In genomic region chr4:152178916-152179705, GRCm38 (mm10) we compare ENCODE assay signal across 8 mouse cellular contexts. TPM values are rescaled to one million over a fixed set of nuclear protein-coding genes. Genes with fewer than 3 reads are reported as not detected.
DNase-seq lines count a peak whose midpoint lies in the region; ATAC-seq and TF ChIP-seq lines count a peak whose summit lies in the region.

No protein-coding gene starts in this region.

- H3K9me3 ChIP-seq in heart, embryonic 16.5 days (replicated peaks; ENCODE audit: control insufficient read depth, low read length): no peaks in the 10 kb centered on the region
- no peaks in the 10 kb centered on the region for H3K9me3 ChIP-seq in G1E (replicated peaks)
- no peaks in the 10 kb centered on the region for H3K9me3 ChIP-seq in forebrain, embryonic 12.5 days
- H3K9me3 ChIP-seq in liver, embryonic 15.5 days (replicated peaks): no peaks in the 10 kb centered on the region

- ATAC-seq in heart, embryonic 16.5 days (replicated peaks; ENCODE audit: extremely low read depth, insufficient read depth, low FRiP score): no peak
- no peak for ATAC-seq in G1E (ENCODE audit: extremely low read depth, insufficient number of reproducible peaks, low FRiP score, poor library complexity, severe bottlenecking)
- ATAC-seq in forebrain, embryonic 12.5 days (ENCODE audit: low FRiP score): no peak
- no peak for ATAC-seq in liver, embryonic 15.5 days (ENCODE audit: insufficient read depth)

- H3K27ac ChIP-seq in heart, embryonic 16.5 days (ENCODE audit: low read length): no peak overlapping the region
- H3K27ac ChIP-seq in forebrain, embryonic 12.5 days: no peak overlapping the region
- H3K27ac ChIP-seq in liver, embryonic 15.5 days (replicated peaks): no peak overlapping the region
- no peak overlapping the region; the same call in 1 of the 2 replicates for H3K27ac ChIP-seq in thymus, adult 2 months (ENCODE audit: control insufficient read depth, insufficient read depth, low read length)

- peak overlapping the region; percentile 98 for H3K4me2 ChIP-seq in heart, embryonic 16.5 days (ENCODE audit: low read depth, low read length)
- H3K4me2 ChIP-seq in forebrain, embryonic 12.5 days: peak overlapping the region; percentile 97
- H3K4me2 ChIP-seq in liver, embryonic 15.5 days: peak overlapping the region; percentile 94

- intact Hi-C loops in left cerebral cortex, postnatal 25 days (cut with DNase I): loop anchor here (2.0 to 10.0 kb wide), 3 partner anchors 34 to 298 kb away; partner anchors contain the start of genes Kcnab2 and Nphp4

- TF ChIP-seq CTCF in G1E (IDR thresholded peaks at IDR 0.05; ENCODE audit: low read depth, low read length): no peak
- TF ChIP-seq CTCF in thymus, adult 2 months (IDR thresholded peaks at IDR 0.05; ENCODE audit: borderline replicate concordance, control insufficient read depth, extremely low read depth, insufficient read depth, low read length, poor library complexity): no peak

- WGBS in heart, embryonic 16.5 days: 30% methylated on average over 16 of the region's 16 CpGs
- 30% methylated on average over 16 of the region's 16 CpGs for WGBS in forebrain, embryonic 12.5 days
- WGBS in liver, embryonic 15.5 days (ENCODE audit: insufficient replicate concordance): 14% methylated on average over 16 of the region's 16 CpGs
- WGBS in thymus, adult 2 months: 7% methylated on average over 16 of the region's 16 CpGs

- H3K4me3 ChIP-seq in heart, embryonic 16.5 days (ENCODE audit: low read length): peak overlapping the region; percentile 73
- peak overlapping the region; percentile 87 for H3K4me3 ChIP-seq in G1E (ENCODE audit: low read depth, low read length)
- peak overlapping the region; percentile 65 for H3K4me3 ChIP-seq in forebrain, embryonic 12.5 days (replicated peaks)
- H3K4me3 ChIP-seq in liver, embryonic 15.5 days (replicated peaks): peak overlapping the region; percentile 66
- H3K4me3 ChIP-seq in thymus, adult 2 months (ENCODE audit: control insufficient read depth, insufficient read depth, low read length): peak overlapping the region; percentile 59

- no peaks in the 10 kb centered on the region for H3K27me3 ChIP-seq in heart, embryonic 16.5 days (ENCODE audit: control insufficient read depth, insufficient read depth, low read length)
- no peaks in the 10 kb centered on the region for H3K27me3 ChIP-seq in G1E (ENCODE audit: insufficient read depth, low read length)
- H3K27me3 ChIP-seq in forebrain, embryonic 12.5 days: peaks cover 51% of the 10 kb centered on the region
- peaks cover 42% of the 10 kb centered on the region for H3K27me3 ChIP-seq in liver, embryonic 15.5 days
- no peaks in the 10 kb centered on the region for H3K27me3 ChIP-seq in thymus, adult 2 months (ENCODE audit: control insufficient read depth, insufficient read depth, low read length)

- no peak for DNase-seq in heart, adult 9 months (ENCODE audit: low spot score in 2 of 2)
- no peak for DNase-seq in G1E (ENCODE audit: low spot score)
- DNase-seq in thymus, adult 2 months: peak; percentile 62
- DNase-seq in left cerebral cortex, postnatal 25 days (ENCODE audit: low spot score in 2 of 2): no peak
- DNase-seq in embryo, embryonic 10 days (ENCODE audit: low spot score): no peak

- H3K36me3 ChIP-seq in heart, embryonic 16.5 days (ENCODE audit: control insufficient read depth, insufficient read depth): no peaks in the 10 kb centered on the region
- peaks cover 41% of the 10 kb centered on the region for H3K36me3 ChIP-seq in G1E (replicated peaks)
- H3K36me3 ChIP-seq in forebrain, embryonic 12.5 days (replicated peaks): 0 out of 2 replicates have a peak, but pooled peaks cover 6% of the 10 kb centered on the region
- no peaks in the 10 kb centered on the region for H3K36me3 ChIP-seq in liver, embryonic 15.5 days (replicated peaks)
- no peaks in the 10 kb centered on the region for H3K36me3 ChIP-seq in thymus, adult 2 months (ENCODE audit: control insufficient read depth, insufficient read depth, low read length)

- H3K4me1 ChIP-seq in heart, embryonic 16.5 days (ENCODE audit: control insufficient read depth, insufficient read depth, low read length): peaks cover 24% of the 10 kb centered on the region
- H3K4me1 ChIP-seq in G1E (ENCODE audit: insufficient read depth, low read depth, low read length): peaks cover 58% of the 10 kb centered on the region
- peaks cover 25% of the 10 kb centered on the region for H3K4me1 ChIP-seq in forebrain, embryonic 12.5 days
- peaks cover 33% of the 10 kb centered on the region for H3K4me1 ChIP-seq in liver, embryonic 15.5 days (replicated peaks)
- H3K4me1 ChIP-seq in thymus, adult 2 months (replicated peaks; ENCODE audit: control insufficient read depth, insufficient read depth, low read length): peaks cover 34% of the 10 kb centered on the region

- peak overlapping the region; percentile 69 for H3K9ac ChIP-seq in heart, embryonic 16.5 days (ENCODE audit: low read length)
- peak overlapping the region; percentile 70 for H3K9ac ChIP-seq in forebrain, embryonic 12.5 days
- H3K9ac ChIP-seq in liver, embryonic 15.5 days: peak overlapping the region; percentile 50; the same call in 1 of the 2 replicates

- no peak for TF ChIP-seq POLR2A in thymus, adult 2 months (IDR thresholded peaks at IDR 0.05; ENCODE audit: control insufficient read depth, extremely low read depth, insufficient read depth, low read length, poor library complexity)

RNA-seq across cellular contexts. Expression of gene Acot7, which starts 1.2 kb away (rescaled TPM):
- polyA plus RNA-seq in heart, embryonic 16.5 days (2015; fragmentation: Nextera tagmentation; extraction: Ambion mirVana): 67.7 and 68.0 TPM in 2 replicates
- total RNA-seq in G1E (2014; fragmentation: Nextera tagmentation) (17.1 and 22.1 TPM in 2 replicates), G1E (2017) (17.6 and 18.6 TPM in 2 replicates)
- polyA plus RNA-seq in G1E (2012): 46.2 and 51.1 TPM in 2 replicates
- polyA plus RNA-seq in forebrain, embryonic 12.5 days (2016; fragmentation: Nextera tagmentation; extraction: Ambion mirVana): 85.9 and 86.7 TPM in 2 replicates
- 14.0 and 14.2 TPM in 2 replicates for polyA plus RNA-seq in liver, embryonic 15.5 days (2015; fragmentation: Nextera tagmentation; extraction: Ambion mirVana)
- polyA plus RNA-seq in thymus, adult 2 months (2012; rRNA removed): 56.6 and 80.8 TPM in 2 replicates
- 100 to 1,000 TPM; 308 to 337 TPM for total RNA-seq in left cerebral cortex, postnatal 25 days (2021)

RNA-seq across cellular contexts. Expression of gene Hes2, which starts 20.4 kb away (rescaled TPM):
- polyA plus RNA-seq in heart, embryonic 16.5 days (2015; fragmentation: Nextera tagmentation; extraction: Ambion mirVana): 0.14 TPM in 1 of 2 replicates, not detected in the other
- total RNA-seq in G1E (2014; fragmentation: Nextera tagmentation) (not detected in 2 replicates), G1E (2017) (0.33 and 0.46 TPM in 2 replicates)
- polyA plus RNA-seq in G1E (2012): 0.04 and 0.18 TPM in 2 replicates
- not detected in 2 replicates for polyA plus RNA-seq in forebrain, embryonic 12.5 days (2016; fragmentation: Nextera tagmentation; extraction: Ambion mirVana)
- 0.14 TPM in 1 of 2 replicates, not detected in the other for polyA plus RNA-seq in liver, embryonic 15.5 days (2015; fragmentation: Nextera tagmentation; extraction: Ambion mirVana)
- 0.07 and 0.20 TPM in 2 replicates for polyA plus RNA-seq in thymus, adult 2 months (2012; rRNA removed)
- total RNA-seq in left cerebral cortex, postnatal 25 days (2021): not detected

RNA-seq across cellular contexts. Expression of gene Espn, which starts 26.9 kb away (rescaled TPM):
- 1.3 and 1.5 TPM in 2 replicates for polyA plus RNA-seq in heart, embryonic 16.5 days (2015; fragmentation: Nextera tagmentation; extraction: Ambion mirVana)
- 9.3 and 16.4 TPM in 2 replicates for total RNA-seq in G1E (2014; fragmentation: Nextera tagmentation)
- 4.2 and 4.3 TPM in 2 replicates for total RNA-seq in G1E (2017)
- 48.0 and 61.7 TPM in 2 replicates for polyA plus RNA-seq in G1E (2012)
- polyA plus RNA-seq in forebrain, embryonic 12.5 days (2016; fragmentation: Nextera tagmentation; extraction: Ambion mirVana): 1.8 and 2.1 TPM in 2 replicates
- 1.5 and 2.0 TPM in 2 replicates for polyA plus RNA-seq in liver, embryonic 15.5 days (2015; fragmentation: Nextera tagmentation; extraction: Ambion mirVana)
- polyA plus RNA-seq in thymus, adult 2 months (2012; rRNA removed): 5.7 and 6.5 TPM in 2 replicates
- total RNA-seq in left cerebral cortex, postnatal 25 days (2021): 1 to 10 TPM in 1 of 2 experiments, under 1 TPM in 1; 0.73 to 1.2 TPM
